Mouse (Mus musculus) left cerebral cortex, adult 2 months (tissue): ENCODE measurements at regions not wholly inside any gene's neighbourhood (a gene's known extent, or its start where the extent isn't known, plus 50 kb on each side); places are given as distances from the start of the nearest gene placed in this dataset.
A peak's percentile ranks its signal among the peaks of the same experiment; 100 is the strongest.

Experiments
- DNase-seq, 2 experiments: peaks; one replicate each; pipeline ENCODE4 v3.0.0; 2021 to 2022; ENCODE audit warnings: low spot score in 2 of 2, mixed read lengths in 1 of 2; ENCODE audit errors: extremely low spot score in 1 of 2
- H3K27ac ChIP-seq: fragments of 200-600 bp; 2 replicates; pipeline ENCODE4 v1.8.1; 2022
- H3K4me3 ChIP-seq: fragments of 200-600 bp; 2 replicates; pipeline ENCODE4 v1.8.1; 2022
- CTCF ChIP-seq: fragments of 200-600 bp; IDR thresholded peaks from 2 replicates; pipeline ENCODE4 v1.8.1; 2022; ENCODE audit warnings: antibody characterized with exemption, mild to moderate bottlenecking, moderate library complexity
- intact Hi-C: fragments of 180-260 bp; cut with DNase I; formaldehyde crosslinking; loops from one replicate; pipeline ENCODE4 v1.15.1; 2025

GRCm38 (mm10) chr1:183504103-183504841 is 86.3 kb downstream of the Hhipl2 start:
- intact Hi-C loops: no loop called here
- Histone ChIP-seq H3K4me3 (no peak overlapping the region), H3K27ac (no peak overlapping the region)
- DNase-seq: no peak
- TF ChIP-seq CTCF: no peak

- Histone ChIP-seq H3K27ac (no peak overlapping the region), H3K4me3 (no peak overlapping the region)
- TF ChIP-seq CTCF: no peak
- intact Hi-C loops: no loop called here
- DNase-seq: no peak
These were observed 89.9 kb downstream of the Hhipl2 start for GRCm38 (mm10) chr1:183507893-183508292.

- Histone ChIP-seq H3K27ac (no peak overlapping the region), H3K4me3 (no peak overlapping the region)
- intact Hi-C loops: no loop called here
- no peak for TF ChIP-seq CTCF
- DNase-seq: no peak
These were observed 92.7 kb downstream of the Hhipl2 start for GRCm38 (mm10) chr1:183510759-183511158.

- no peak overlapping the region for H3K27ac ChIP-seq
- intact Hi-C loops: no loop called here
- H3K4me3 ChIP-seq: no peak overlapping the region
- TF ChIP-seq CTCF: no peak
- no peak for DNase-seq
These were observed 95.9 kb downstream of the Hhipl2 start for GRCm38 (mm10) chr1:183513876-183514275.

- no peak for DNase-seq
- Histone ChIP-seq H3K27ac (no peak overlapping the region), H3K4me3 (no peak overlapping the region)
- intact Hi-C loops: no loop called here
- TF ChIP-seq CTCF: no peak
These were observed 96.4 kb downstream of the Hhipl2 start for GRCm38 (mm10) chr1:183514281-183514983.

GRCm38 (mm10) chr1:183514984-183515287 is 96.9 kb downstream of the Hhipl2 start:
- no peak overlapping the region for H3K27ac ChIP-seq
- H3K4me3 ChIP-seq: no peak overlapping the region
- DNase-seq: no peak
- intact Hi-C loops: no loop called here
- no peak for TF ChIP-seq CTCF

GRCm38 (mm10) chr1:183516167-183516566 is 98.2 kb downstream of the Hhipl2 start:
- no peak overlapping the region for H3K27ac ChIP-seq
- no peak overlapping the region for H3K4me3 ChIP-seq
- intact Hi-C loops: no loop called here
- DNase-seq: no peak
- peak; percentile 41 for TF ChIP-seq CTCF

GRCm38 (mm10) chr1:183517236-183517635 is 99.2 kb downstream of the Hhipl2 start:
- intact Hi-C loops: no loop called here
- H3K27ac ChIP-seq: no peak overlapping the region
- TF ChIP-seq CTCF: no peak
- no peak overlapping the region for H3K4me3 ChIP-seq
- DNase-seq: no peak

- H3K4me3 ChIP-seq: no peak overlapping the region
These were observed 103.6 kb downstream of the Hhipl2 start for GRCm38 (mm10) chr1:183521569-183521968.

GRCm38 (mm10) chr1:183533386-183533785 is 115.4 kb downstream of the Hhipl2 start:
- Histone ChIP-seq H3K4me3 (no peak overlapping the region), H3K27ac (no peak overlapping the region)
- no peak for TF ChIP-seq CTCF
- DNase-seq: no peak
- intact Hi-C loops: no loop called here

More at GRCm38 (mm10) chr1:183521569-183521968, 103.6 kb downstream of the Hhipl2 start:
- no peak for TF ChIP-seq CTCF
- DNase-seq: no peak
- no peak overlapping the region for H3K27ac ChIP-seq
- intact Hi-C loops: no loop called here

- H3K27ac ChIP-seq: no peak overlapping the region
- H3K4me3 ChIP-seq: no peak overlapping the region
- no peak for TF ChIP-seq CTCF
- intact Hi-C loops: no loop called here
- no peak for DNase-seq
These were observed 130.9 kb downstream of the Hhipl2 start for GRCm38 (mm10) chr1:183548752-183549387.

GRCm38 (mm10) chr1:183552617-183553016 is 134.6 kb downstream of the Hhipl2 start:
- intact Hi-C loops: loop anchor here (10.0 kb wide), 1 partner anchor 102 kb away; no protein-coding TSS in a partner anchor
- peak; percentile 19 for TF ChIP-seq CTCF
- DNase-seq: no peak
- Histone ChIP-seq H3K4me3 (no peak overlapping the region), H3K27ac (no peak overlapping the region)

GRCm38 (mm10) chr1:183553219-183553618 is 135.2 kb downstream of the Hhipl2 start:
- intact Hi-C loops: loop anchor here (10.0 kb wide), 1 partner anchor 102 kb away; no protein-coding TSS in a partner anchor
- no peak overlapping the region for H3K4me3 ChIP-seq
- no peak for TF ChIP-seq CTCF
- no peak overlapping the region for H3K27ac ChIP-seq
- no peak for DNase-seq
